Mouse (Mus musculus) bone marrow, adult 2 months (tissue): Measurements from ENCODE around the gene Myl9.
"Not testable (repeated sequence)": the region's sequence is repeated elsewhere in the genome, so short reads cannot be mapped to it uniquely, and the experiment has no call there.

Experiments
- CTCF ChIP-seq: fragments of 200-500 bp; IDR thresholded peaks from 2 replicates; pipeline ENCODE4 v1.5.1; 2011; ENCODE audit warnings: low read length, control low read depth; ENCODE audit not compliant: control insufficient read depth, insufficient read depth
- POLR2A ChIP-seq: fragments of 200-500 bp; IDR thresholded peaks from 2 replicates; pipeline ENCODE4 v1.6.1; 2011; ENCODE audit warnings: low read depth, mild to moderate bottlenecking, control low read depth, low read length, borderline replicate concordance; ENCODE audit not compliant: control insufficient read depth

DNA sequence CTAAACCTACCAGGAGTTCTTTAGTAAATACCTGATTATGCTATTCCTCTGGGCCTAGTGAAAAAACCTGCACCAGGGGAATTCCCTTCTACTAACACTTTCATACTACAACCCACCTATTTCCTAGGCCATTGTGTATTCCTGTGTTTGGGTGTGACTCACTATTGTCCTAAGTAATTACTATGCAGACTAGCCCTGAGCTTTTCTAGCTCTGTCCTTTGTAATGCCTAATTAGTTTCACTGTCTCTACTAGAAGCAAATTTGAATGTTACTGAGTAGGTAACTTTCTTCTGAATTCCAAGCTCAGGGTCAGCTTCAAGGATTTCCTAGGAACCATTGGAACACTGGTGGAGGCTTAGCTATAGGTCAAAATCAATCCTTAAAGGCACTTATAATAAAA, 11.1 kb downstream of the Myl9 start:
- not testable (repeated sequence) for TF ChIP-seq CTCF, POLR2A
